Mouse (Mus musculus): ENCODE data around the gene Ubap1. TPM values are rescaled to one million over a fixed set of nuclear protein-coding genes. Genes with fewer than 3 reads are reported as not detected.

The Ubap1 gene
- polyA plus RNA-seq, 1 experiment, result 29.2 TPM

DNA sequence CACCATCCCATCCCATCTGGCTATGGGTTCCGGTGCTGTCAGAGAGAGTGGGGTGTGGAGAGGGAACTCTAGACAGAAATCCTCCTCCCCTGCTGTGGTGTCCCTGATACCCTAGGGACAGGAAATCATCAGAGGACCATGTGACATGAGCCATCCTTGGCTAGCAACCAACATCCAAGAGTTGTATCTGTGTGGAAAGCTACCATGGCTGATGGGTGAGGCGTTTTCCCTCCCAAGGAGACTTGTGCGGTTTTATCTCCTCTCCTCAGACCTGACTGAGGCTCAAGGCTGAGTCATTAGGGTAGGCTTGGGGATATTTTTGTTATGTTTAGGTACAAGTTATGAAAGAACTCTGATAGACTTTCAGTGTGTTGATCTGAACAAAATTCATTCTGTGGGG lies 17.7 kb upstream of the Ubap1 start:
- TF ChIP-seq CTCF (IDR thresholded peaks at IDR 0.05; ENCODE audit: borderline replicate concordance, control insufficient read depth, extremely low read depth, insufficient read depth, low read length, poor library complexity), result no peak
- TF ChIP-seq POLR2A (IDR thresholded peaks at IDR 0.05; ENCODE audit: control insufficient read depth, extremely low read depth, insufficient read depth, low read length, poor library complexity), result no peak
- no peak for DNase-seq
- no peaks in the 10 kb centered on the region for H3K4me1 ChIP-seq (replicated peaks; ENCODE audit: control insufficient read depth, insufficient read depth, low read length)
- no peaks in the 10 kb centered on the region for H3K36me3 ChIP-seq (ENCODE audit: control insufficient read depth, insufficient read depth, low read length)
- no peak overlapping the region for H3K4me3 ChIP-seq (ENCODE audit: control insufficient read depth, insufficient read depth, low read length)
- WGBS, result 85% methylated on average over 3 of the region's 3 CpGs
- no peak overlapping the region for H3K27ac ChIP-seq (ENCODE audit: control insufficient read depth, insufficient read depth, low read length)
- no peaks in the 10 kb centered on the region for H3K27me3 ChIP-seq (ENCODE audit: control insufficient read depth, insufficient read depth, low read length)

- Histone ChIP-seq H3K27me3 (ENCODE audit: control insufficient read depth, insufficient read depth, low read length) (no peaks in the 10 kb centered on the region), H3K27ac (ENCODE audit: control insufficient read depth, insufficient read depth, low read length) (no peak overlapping the region), H3K4me3 (ENCODE audit: control insufficient read depth, insufficient read depth, low read length) (no peak overlapping the region), H3K4me1 (replicated peaks; ENCODE audit: control insufficient read depth, insufficient read depth, low read length) (no peaks in the 10 kb centered on the region), H3K36me3 (ENCODE audit: control insufficient read depth, insufficient read depth, low read length) (no peaks in the 10 kb centered on the region)
- DNase-seq, result no peak
- WGBS, result 95% methylated on average over 9 of the region's 9 CpGs
- TF ChIP-seq POLR2A (IDR thresholded peaks at IDR 0.05; ENCODE audit: control insufficient read depth, extremely low read depth, insufficient read depth, low read length, poor library complexity), result no peak
- TF ChIP-seq CTCF (IDR thresholded peaks at IDR 0.05; ENCODE audit: borderline replicate concordance, control insufficient read depth, extremely low read depth, insufficient read depth, low read length, poor library complexity), result no peak
Observed at GRCm38 (mm10) chr4:41331698-41332421, 16.9 kb upstream of the Ubap1 start.

- Histone ChIP-seq H3K4me1 (replicated peaks; ENCODE audit: control insufficient read depth, insufficient read depth, low read length) (no peaks in the 10 kb centered on the region), H3K27ac (ENCODE audit: control insufficient read depth, insufficient read depth, low read length) (no peak overlapping the region), H3K27me3 (ENCODE audit: control insufficient read depth, insufficient read depth, low read length) (no peaks in the 10 kb centered on the region), H3K4me3 (ENCODE audit: control insufficient read depth, insufficient read depth, low read length) (no peak overlapping the region), H3K36me3 (ENCODE audit: control insufficient read depth, insufficient read depth, low read length) (no peaks in the 10 kb centered on the region)
- DNase-seq, result no peak
- TF ChIP-seq POLR2A (IDR thresholded peaks at IDR 0.05; ENCODE audit: control insufficient read depth, extremely low read depth, insufficient read depth, low read length, poor library complexity) (no peak), CTCF (IDR thresholded peaks at IDR 0.05; ENCODE audit: borderline replicate concordance, control insufficient read depth, extremely low read depth, insufficient read depth, low read length, poor library complexity) (no peak)
Observed at GRCm38 (mm10) chr4:41336546-41336945, 12.2 kb upstream of the Ubap1 start.

DNA sequence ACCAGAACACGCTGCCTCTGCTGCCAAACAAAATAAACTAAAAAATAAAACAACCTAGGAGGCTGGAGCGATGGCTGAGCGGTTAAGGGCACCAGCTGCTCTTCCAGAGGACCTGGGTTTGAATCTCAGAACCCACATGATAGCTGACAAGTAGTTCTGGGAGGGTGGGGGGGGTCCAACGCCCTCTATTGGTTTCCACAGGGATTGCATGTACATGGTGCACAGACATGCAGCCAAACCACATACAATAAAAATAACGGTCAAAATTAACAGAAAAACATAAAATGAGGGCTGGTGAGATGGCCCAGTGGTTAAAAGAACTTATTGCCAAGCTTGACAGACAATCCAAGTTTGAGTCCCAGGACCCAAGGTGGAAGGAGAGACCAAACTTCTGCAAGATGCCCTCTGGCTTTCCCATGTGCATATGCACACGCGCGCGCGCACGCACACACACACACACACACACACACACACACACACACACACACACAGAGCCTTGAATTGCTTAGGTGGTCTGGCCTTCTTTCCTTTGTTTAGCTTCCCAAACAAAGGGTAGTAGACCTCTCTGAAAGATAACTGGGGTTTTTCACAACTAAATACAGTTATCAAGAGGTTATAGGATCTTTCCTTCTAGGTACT lies 7.8 kb upstream of the Ubap1 start:
- no peak for DNase-seq
- Histone ChIP-seq H3K4me1 (replicated peaks; ENCODE audit: control insufficient read depth, insufficient read depth, low read length) (no peaks in the 10 kb centered on the region), H3K27ac (ENCODE audit: control insufficient read depth, insufficient read depth, low read length) (no peak overlapping the region), H3K4me3 (ENCODE audit: control insufficient read depth, insufficient read depth, low read length) (no peak overlapping the region), H3K27me3 (ENCODE audit: control insufficient read depth, insufficient read depth, low read length) (no peaks in the 10 kb centered on the region), H3K36me3 (ENCODE audit: control insufficient read depth, insufficient read depth, low read length) (no peaks in the 10 kb centered on the region)
- 88% methylated on average over 11 of the region's 11 CpGs for WGBS
- TF ChIP-seq POLR2A (IDR thresholded peaks at IDR 0.05; ENCODE audit: control insufficient read depth, extremely low read depth, insufficient read depth, low read length, poor library complexity), result no peak
- TF ChIP-seq CTCF (IDR thresholded peaks at IDR 0.05; ENCODE audit: borderline replicate concordance, control insufficient read depth, extremely low read depth, insufficient read depth, low read length, poor library complexity), result no peak

GRCm38 (mm10) chr4:41346011-41346410 lies 2.8 kb upstream of the Ubap1 start:
- no peak for DNase-seq
- 67% methylated on average over 2 of the region's 2 CpGs for WGBS
- H3K27ac ChIP-seq (ENCODE audit: control insufficient read depth, insufficient read depth, low read length), result no peak overlapping the region

GRCm38 (mm10) chr4:41347839-41348238 lies 957 bp upstream of the Ubap1 start:
- TF ChIP-seq POLR2A (IDR thresholded peaks at IDR 0.05; ENCODE audit: control insufficient read depth, extremely low read depth, insufficient read depth, low read length, poor library complexity) (no peak), CTCF (IDR thresholded peaks at IDR 0.05; ENCODE audit: borderline replicate concordance, control insufficient read depth, extremely low read depth, insufficient read depth, low read length, poor library complexity) (no peak)
- Histone ChIP-seq H3K4me3 (ENCODE audit: control insufficient read depth, insufficient read depth, low read length) (no peak overlapping the region), H3K27me3 (ENCODE audit: control insufficient read depth, insufficient read depth, low read length) (no peaks in the 10 kb centered on the region), H3K36me3 (ENCODE audit: control insufficient read depth, insufficient read depth, low read length) (no peaks in the 10 kb centered on the region), H3K27ac (ENCODE audit: control insufficient read depth, insufficient read depth, low read length) (no peak overlapping the region), H3K4me1 (replicated peaks; ENCODE audit: control insufficient read depth, insufficient read depth, low read length) (no peaks in the 10 kb centered on the region)
- 13% methylated on average over 5 of the region's 5 CpGs for WGBS
- DNase-seq, result no peak

More at GRCm38 (mm10) chr4:41346011-41346410, 2.8 kb upstream of the Ubap1 start:
- Histone ChIP-seq H3K27me3 (ENCODE audit: control insufficient read depth, insufficient read depth, low read length) (no peaks in the 10 kb centered on the region), H3K4me1 (replicated peaks; ENCODE audit: control insufficient read depth, insufficient read depth, low read length) (no peaks in the 10 kb centered on the region), H3K4me3 (ENCODE audit: control insufficient read depth, insufficient read depth, low read length) (no peak overlapping the region), H3K36me3 (ENCODE audit: control insufficient read depth, insufficient read depth, low read length) (no peaks in the 10 kb centered on the region)
- TF ChIP-seq CTCF (IDR thresholded peaks at IDR 0.05; ENCODE audit: borderline replicate concordance, control insufficient read depth, extremely low read depth, insufficient read depth, low read length, poor library complexity) (no peak), POLR2A (IDR thresholded peaks at IDR 0.05; ENCODE audit: control insufficient read depth, extremely low read depth, insufficient read depth, low read length, poor library complexity) (no peak)
